Mouse (Mus musculus): ENCODE measurements around the gene Fam178b. TPM values are rescaled to one million over a fixed set of nuclear protein-coding genes. Genes with fewer than 3 reads are reported as not detected.

Gene Fam178b
- polyA plus RNA-seq, 1 experiment from 2014 or later = 0.24 TPM

DNA sequence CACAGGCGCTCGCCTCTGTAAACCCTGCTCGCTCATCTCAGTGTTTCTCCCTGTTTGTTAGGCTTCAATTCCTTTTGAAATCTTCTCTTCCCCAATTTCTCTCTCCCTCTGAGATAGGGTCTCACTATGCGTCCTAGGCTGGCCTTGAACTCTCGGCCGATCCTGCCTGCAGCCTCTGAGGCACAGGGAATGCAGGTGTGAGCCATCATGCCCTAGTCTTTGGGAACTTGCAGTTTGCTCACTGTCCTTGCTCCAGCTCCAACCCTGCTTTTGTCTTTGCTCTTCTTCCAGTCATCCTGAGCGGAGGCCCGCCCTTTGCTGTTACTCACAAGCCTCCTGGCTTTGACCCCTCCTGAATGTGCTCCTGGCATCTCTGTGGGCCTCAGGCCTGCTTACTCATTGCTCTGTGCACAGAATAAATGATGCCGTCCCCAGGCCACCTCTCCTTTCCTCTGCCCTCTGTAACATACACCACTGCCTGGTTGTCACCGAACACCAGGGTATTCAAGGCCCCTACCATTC is 69.5 kb downstream of the Fam178b start:
- no peaks in the 10 kb centered on the region for H3K27me3 ChIP-seq
- ATAC-seq (ENCODE audit: low read depth) = no peak
- no peak overlapping the region for H3K9ac ChIP-seq
- no peak overlapping the region for H3K4me3 ChIP-seq
- H3K4me1 ChIP-seq (replicated peaks) = peaks cover 14% of the 10 kb centered on the region
- no peak overlapping the region for H3K4me2 ChIP-seq
- WGBS = 88% methylated on average over 10 of the region's 10 CpGs
- no peaks in the 10 kb centered on the region for H3K9me3 ChIP-seq
- H3K36me3 ChIP-seq = no peaks in the 10 kb centered on the region
- no peak overlapping the region for H3K27ac ChIP-seq (replicated peaks)

DNA sequence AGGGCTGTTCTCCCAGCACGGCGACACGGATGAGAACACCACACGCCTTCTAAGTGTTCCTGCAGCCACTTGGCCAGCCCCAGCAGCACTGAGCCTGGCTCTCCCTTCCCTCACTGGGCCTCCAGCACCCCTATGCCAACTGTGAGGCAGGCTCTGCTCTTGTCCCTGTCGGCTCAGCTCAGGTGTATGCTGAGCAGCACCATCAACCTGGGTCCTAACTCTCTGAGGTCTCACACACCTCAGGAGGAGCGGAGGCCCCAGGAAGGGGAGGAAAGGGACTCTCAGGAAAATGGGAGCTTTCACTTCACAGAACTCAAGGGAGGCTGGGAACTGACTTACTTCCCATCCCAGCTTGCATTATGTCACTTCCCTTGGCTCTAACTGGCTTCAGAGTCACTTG is 70.6 kb downstream of the Fam178b start:
- H3K27me3 ChIP-seq = no peaks in the 10 kb centered on the region
- H3K9ac ChIP-seq = no peak overlapping the region
- no peaks in the 10 kb centered on the region for H3K36me3 ChIP-seq
- no peak overlapping the region for H3K4me2 ChIP-seq
- 74% methylated on average over 6 of the region's 6 CpGs for WGBS
- 0 out of 2 replicates have a peak overlapping the region, but pooled peaks have one; percentile 1 for H3K27ac ChIP-seq (replicated peaks)
- H3K4me1 ChIP-seq (replicated peaks) = peaks cover 14% of the 10 kb centered on the region
- ATAC-seq (ENCODE audit: low read depth) = no peak
- no peaks in the 10 kb centered on the region for H3K9me3 ChIP-seq
- H3K4me3 ChIP-seq = no peak overlapping the region

DNA sequence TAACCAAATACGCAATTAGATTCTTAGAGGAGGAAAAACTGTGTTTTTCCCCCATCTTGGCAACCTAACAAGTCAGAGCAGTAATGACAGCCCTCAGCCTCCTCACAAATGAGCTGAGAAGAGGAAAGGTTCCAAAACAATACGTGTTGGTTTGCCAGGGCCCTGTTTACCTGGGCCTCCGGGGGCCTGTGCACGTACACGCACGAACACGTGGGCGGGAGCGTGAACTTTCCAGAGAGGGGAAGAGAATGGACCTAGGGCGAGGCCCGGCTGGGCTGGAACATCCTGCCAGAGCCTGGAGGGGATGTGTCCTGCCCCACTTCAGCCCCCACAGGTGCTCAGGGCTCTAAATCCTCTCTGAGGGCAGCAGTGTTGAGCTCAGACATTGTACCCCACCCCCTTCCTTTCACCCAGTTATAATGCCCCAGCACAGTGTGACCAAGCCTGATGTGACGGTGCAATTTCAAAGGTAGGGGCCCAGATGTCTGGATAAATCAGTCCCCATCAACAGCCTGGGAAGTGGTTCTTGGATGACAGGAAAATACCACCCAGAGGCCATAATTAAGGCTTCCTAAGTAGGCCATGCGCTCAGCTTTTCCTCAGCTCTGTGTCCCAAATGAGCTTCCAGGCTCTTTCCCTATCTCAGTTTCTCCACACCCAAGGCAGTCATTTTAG is 71.4 kb downstream of the Fam178b start:
- Histone ChIP-seq H3K27ac (replicated peaks) (0 out of 2 replicates have a peak overlapping the region, but pooled peaks have one; percentile 1), H3K27me3 (no peaks in the 10 kb centered on the region), H3K4me1 (replicated peaks) (peaks cover 14% of the 10 kb centered on the region), H3K9ac (no peak overlapping the region), H3K36me3 (no peaks in the 10 kb centered on the region), H3K4me3 (no peak overlapping the region), H3K9me3 (no peaks in the 10 kb centered on the region), H3K4me2 (no peak overlapping the region)
- 68% methylated on average over 13 of the region's 13 CpGs for WGBS
- ATAC-seq (ENCODE audit: low read depth) = no peak

DNA sequence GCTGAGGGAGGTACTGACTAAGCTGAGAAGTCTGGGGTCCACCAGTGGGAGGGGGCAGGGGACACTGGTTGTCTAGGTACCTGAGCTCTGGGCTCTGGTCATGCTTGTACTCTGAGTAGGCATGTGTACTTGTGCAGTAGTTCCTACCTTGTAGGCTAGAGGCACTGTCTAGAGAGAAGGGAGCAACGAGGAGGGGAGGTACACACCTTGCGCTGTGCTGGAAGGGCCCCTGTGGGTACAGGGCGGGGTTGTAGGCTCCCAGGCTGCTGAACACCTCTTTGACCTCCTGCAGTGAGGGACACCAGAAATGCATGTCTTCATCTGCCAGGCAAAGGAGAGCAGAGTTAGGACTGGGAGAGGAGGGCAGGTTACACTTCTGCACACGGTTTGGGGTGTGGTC is 74.8 kb downstream of the Fam178b start:
- ATAC-seq (ENCODE audit: low read depth) = no peak
- Histone ChIP-seq H3K36me3 (no peaks in the 10 kb centered on the region), H3K9me3 (no peaks in the 10 kb centered on the region), H3K27ac (replicated peaks) (no peak overlapping the region), H3K27me3 (no peaks in the 10 kb centered on the region), H3K4me2 (no peak overlapping the region), H3K4me3 (no peak overlapping the region), H3K9ac (no peak overlapping the region), H3K4me1 (replicated peaks) (peaks cover 21% of the 10 kb centered on the region)
- 85% methylated on average over 4 of the region's 4 CpGs for WGBS

DNA sequence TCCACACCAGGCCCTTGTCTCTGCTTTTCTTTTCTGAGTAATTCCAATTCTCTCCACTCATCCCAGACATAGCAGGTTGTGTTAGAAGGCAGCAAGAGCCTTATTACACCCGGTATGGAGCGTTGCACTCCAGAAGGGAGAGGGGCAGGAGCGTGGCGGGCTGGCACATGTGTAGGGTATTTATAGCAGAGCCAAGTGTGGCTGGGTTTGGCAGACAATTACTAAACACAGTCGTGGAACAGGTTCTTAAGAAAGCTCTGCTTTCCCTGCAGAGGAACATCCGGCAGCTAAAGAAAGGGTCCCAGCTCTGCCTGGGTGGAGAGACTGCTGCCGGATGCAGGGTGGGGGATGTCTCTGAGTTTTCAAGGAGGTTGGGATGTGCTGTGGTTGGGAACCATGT is 76.0 kb downstream of the Fam178b start:
- no peak for ATAC-seq (ENCODE audit: low read depth)
- Histone ChIP-seq H3K36me3 (no peaks in the 10 kb centered on the region), H3K4me2 (no peak overlapping the region), H3K9me3 (no peaks in the 10 kb centered on the region), H3K4me1 (replicated peaks) (peaks cover 18% of the 10 kb centered on the region), H3K27me3 (no peaks in the 10 kb centered on the region), H3K9ac (no peak overlapping the region), H3K4me3 (no peak overlapping the region), H3K27ac (replicated peaks) (no peak overlapping the region)
- 74% methylated on average over 7 of the region's 7 CpGs for WGBS

DNA sequence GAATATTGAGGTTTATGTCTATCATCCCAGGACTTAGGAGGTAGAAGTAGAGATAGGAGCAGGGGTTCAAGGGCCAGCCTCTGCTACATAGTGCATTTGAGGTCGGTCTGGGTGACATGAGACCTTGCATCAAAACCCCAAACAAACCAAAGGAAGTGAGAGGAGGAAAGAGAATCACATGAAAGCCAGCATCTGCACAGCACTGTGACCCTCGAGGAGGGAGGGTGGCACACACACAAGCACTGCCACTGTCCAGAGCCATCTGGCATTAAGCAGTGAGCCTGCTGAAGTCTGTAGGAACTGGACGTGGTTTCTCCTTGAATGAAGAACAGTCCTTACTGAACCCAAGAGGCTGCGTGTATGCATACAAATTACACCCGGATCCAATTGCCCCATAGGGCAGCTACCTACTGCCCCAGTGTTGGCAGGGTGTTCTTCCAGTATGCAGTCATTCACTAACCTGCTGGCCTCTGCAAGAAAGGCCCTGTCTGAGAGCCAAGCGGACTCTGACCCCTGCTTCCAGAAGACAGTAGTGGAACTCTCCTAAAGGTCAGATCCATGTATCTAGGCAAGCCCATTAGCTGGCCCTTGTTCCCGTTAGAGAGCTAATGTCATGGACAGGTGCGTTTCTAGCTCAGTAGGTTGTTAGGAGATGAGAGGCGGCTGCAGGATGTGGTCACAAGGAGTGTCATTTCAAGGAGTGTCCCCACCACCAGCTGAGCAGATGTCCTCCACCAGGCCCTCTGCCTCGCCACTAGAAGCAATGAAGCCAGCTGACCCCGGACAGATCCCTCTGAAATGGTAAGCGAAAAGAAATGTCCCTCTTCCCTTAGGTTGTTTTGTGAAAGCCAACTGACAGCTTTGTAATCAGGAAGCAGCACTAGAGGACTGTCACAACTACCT is 78.5 kb downstream of the Fam178b start:
- H3K36me3 ChIP-seq = no peaks in the 10 kb centered on the region
- no peak for ATAC-seq (ENCODE audit: low read depth)
- no peak overlapping the region for H3K9ac ChIP-seq
- no peaks in the 10 kb centered on the region for H3K27me3 ChIP-seq
- no peak overlapping the region for H3K4me3 ChIP-seq
- H3K9me3 ChIP-seq = no peaks in the 10 kb centered on the region
- H3K4me2 ChIP-seq = no peak overlapping the region
- H3K27ac ChIP-seq (replicated peaks) = no peak overlapping the region
- peaks cover 9% of the 10 kb centered on the region for H3K4me1 ChIP-seq (replicated peaks)
- 82% methylated on average over 12 of the region's 12 CpGs for WGBS

DNA sequence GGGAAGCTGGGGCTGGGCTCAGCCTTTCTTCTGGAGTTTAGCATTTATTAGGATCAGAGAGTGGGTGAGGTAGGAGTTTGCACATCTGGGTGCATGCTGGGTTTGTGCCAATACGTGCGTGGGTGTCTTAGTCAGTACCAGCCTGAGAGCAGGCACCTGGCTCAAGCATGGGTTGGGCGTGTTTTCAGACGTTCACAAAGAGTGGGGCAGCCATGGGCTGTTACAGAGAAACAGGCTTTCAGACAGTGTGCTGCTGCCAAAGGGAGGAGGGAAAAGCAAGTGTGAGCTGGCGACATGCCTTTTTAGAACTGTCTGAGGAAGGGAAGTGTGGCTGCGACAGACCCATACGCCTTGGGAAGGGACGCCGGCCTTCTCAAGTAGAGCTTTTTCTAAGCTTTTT is 79.6 kb downstream of the Fam178b start:
- ATAC-seq (ENCODE audit: low read depth) = peak; percentile 32; the same call in 1 of the 2 replicates
- peak overlapping the region; percentile 18; the same call in 1 of the 2 replicates for H3K27ac ChIP-seq (replicated peaks)

DNA sequence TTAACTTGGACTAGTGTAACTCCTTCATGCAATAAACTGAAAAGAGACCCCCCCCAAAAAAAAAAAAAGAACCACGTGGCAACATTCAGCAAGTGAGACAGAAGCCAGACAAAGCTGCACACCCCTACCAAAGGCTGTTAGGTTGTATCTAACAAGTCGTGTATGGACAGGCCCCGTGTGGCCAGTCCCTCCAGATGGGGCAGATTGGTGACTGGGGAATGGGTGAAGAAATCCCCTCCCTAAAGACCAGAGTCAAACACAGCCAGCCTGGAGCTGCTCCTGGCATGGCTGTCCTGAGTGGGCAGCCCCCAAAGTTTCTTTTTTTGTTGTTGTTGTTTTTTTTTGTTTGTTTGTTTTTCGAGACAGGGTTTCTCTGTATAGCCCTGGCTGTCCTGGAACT is 80.7 kb downstream of the Fam178b start:
- ATAC-seq (ENCODE audit: low read depth) = no peak
- Histone ChIP-seq H3K27ac (replicated peaks) (no peak overlapping the region), H3K9ac (no peak overlapping the region), H3K4me1 (replicated peaks) (peaks cover 9% of the 10 kb centered on the region), H3K9me3 (no peaks in the 10 kb centered on the region), H3K27me3 (no peaks in the 10 kb centered on the region), H3K4me2 (no peak overlapping the region), H3K4me3 (no peak overlapping the region), H3K36me3 (no peaks in the 10 kb centered on the region)
- 67% methylated on average over 4 of the region's 4 CpGs for WGBS

More for the DNA sequence above, 79.6 kb downstream of the Fam178b start:
- WGBS = 57% methylated on average over 9 of the region's 9 CpGs
- no peaks in the 10 kb centered on the region for H3K9me3 ChIP-seq
- H3K4me1 ChIP-seq (replicated peaks) = peaks cover 9% of the 10 kb centered on the region
- H3K36me3 ChIP-seq = no peaks in the 10 kb centered on the region
- no peak overlapping the region for H3K4me2 ChIP-seq
- H3K9ac ChIP-seq = no peak overlapping the region
- H3K4me3 ChIP-seq = no peak overlapping the region
- H3K27me3 ChIP-seq = no peaks in the 10 kb centered on the region

DNA sequence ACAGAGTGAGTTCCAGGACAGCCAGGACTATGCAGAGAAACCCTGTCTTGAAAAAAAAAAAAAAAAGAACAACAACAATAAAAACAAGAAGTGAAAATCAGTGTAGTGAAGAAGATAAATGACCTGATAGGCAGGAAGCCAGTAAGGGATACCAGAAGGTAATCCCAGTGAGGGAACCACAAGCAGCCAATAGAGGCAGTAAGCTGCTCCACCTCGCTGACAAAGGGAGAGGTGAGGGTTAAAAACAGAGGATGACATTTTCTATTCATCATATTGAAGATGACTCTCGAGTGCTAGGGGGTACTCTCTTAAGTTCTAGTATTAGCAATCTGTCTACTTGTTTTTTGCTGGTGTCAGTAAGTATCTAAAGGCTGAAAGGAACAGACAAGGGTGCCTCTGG is 84.6 kb downstream of the Fam178b start:
- WGBS = 71% methylated on average over 2 of the region's 2 CpGs
- Histone ChIP-seq H3K27me3 (no peaks in the 10 kb centered on the region), H3K9me3 (no peaks in the 10 kb centered on the region), H3K4me3 (no peak overlapping the region), H3K9ac (no peak overlapping the region), H3K36me3 (no peaks in the 10 kb centered on the region), H3K27ac (replicated peaks) (no peak overlapping the region), H3K4me1 (replicated peaks) (peaks cover 14% of the 10 kb centered on the region), H3K4me2 (no peak overlapping the region)
- ATAC-seq (ENCODE audit: low read depth) = no peak

DNA sequence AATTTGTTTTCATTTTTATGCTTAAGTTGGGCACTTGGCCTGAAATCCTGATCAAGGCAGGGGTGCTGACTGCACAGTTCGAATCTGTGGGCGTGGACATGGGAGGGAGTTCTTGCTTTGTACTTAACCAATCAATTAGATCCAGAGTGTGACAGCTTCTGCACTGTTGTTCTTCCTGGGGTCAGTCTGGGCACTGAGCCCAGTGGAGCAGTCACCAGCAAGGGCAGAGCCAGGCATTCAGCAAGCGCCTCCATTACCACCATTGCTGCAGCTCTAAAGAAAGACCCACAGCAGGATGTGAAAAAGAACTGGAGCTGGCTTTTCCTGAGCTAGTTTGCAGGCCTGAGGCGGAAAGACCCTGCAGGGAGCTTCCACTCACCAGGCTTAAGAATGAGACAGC is 86.9 kb downstream of the Fam178b start:
- peaks cover 10% of the 10 kb centered on the region for H3K4me1 ChIP-seq (replicated peaks)
- H3K27me3 ChIP-seq = no peaks in the 10 kb centered on the region
- no peak overlapping the region for H3K9ac ChIP-seq
- H3K4me2 ChIP-seq = no peak overlapping the region
- no peaks in the 10 kb centered on the region for H3K9me3 ChIP-seq
- WGBS = 5% methylated on average over 4 of the region's 4 CpGs
- H3K36me3 ChIP-seq = no peaks in the 10 kb centered on the region
- peak overlapping the region; percentile 67 for H3K27ac ChIP-seq (replicated peaks)
- peak; percentile 92 for ATAC-seq (ENCODE audit: low read depth)
- no peak overlapping the region for H3K4me3 ChIP-seq

DNA sequence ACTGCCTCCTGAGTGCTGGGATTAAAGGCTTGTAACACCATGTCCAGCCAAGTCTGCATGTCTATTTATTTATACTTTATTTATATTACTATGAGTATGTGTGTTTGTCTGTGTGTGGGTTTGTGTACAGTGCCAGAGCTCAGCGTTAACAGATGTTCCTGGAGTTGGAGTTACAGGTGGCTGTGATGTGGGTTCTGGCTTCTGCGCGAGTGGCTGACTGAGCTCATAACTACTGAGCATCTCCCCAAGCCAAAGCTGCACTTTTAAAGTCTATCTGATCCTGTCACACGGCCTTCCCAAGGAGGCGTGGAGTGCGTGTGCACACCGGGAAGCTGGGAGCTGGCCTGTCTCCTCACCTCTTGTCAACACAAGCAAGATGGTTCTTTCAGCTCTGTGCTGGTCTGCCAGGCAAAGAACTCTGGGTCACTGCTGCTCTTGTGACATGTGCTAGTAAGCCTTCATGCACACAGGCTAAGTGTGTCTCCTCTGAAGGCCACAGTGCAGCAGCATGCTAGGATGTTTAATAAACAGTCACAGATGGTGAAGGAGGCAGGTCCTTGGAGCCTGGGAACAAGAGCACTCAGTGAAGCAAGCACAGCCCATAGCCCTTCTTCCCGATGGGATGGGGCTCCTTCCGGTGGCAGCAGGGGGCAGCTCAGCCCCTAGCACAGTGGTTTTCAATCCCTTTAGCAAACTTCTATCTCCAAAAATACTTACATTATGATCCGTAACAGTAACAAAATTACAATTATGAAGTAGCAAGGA is 87.6 kb downstream of the Fam178b start:
- no peaks in the 10 kb centered on the region for H3K27me3 ChIP-seq
- ATAC-seq (ENCODE audit: low read depth) = 0 out of 2 replicates have a peak, but pooled peaks have one; percentile 41
- peak overlapping the region; percentile 67 for H3K27ac ChIP-seq (replicated peaks)
- no peak overlapping the region for H3K9ac ChIP-seq
- no peak overlapping the region for H3K4me2 ChIP-seq
- H3K36me3 ChIP-seq = no peaks in the 10 kb centered on the region
- peaks cover 15% of the 10 kb centered on the region for H3K4me1 ChIP-seq (replicated peaks)
- WGBS = 67% methylated on average over 10 of the region's 10 CpGs
- H3K4me3 ChIP-seq = no peak overlapping the region
- no peaks in the 10 kb centered on the region for H3K9me3 ChIP-seq

DNA sequence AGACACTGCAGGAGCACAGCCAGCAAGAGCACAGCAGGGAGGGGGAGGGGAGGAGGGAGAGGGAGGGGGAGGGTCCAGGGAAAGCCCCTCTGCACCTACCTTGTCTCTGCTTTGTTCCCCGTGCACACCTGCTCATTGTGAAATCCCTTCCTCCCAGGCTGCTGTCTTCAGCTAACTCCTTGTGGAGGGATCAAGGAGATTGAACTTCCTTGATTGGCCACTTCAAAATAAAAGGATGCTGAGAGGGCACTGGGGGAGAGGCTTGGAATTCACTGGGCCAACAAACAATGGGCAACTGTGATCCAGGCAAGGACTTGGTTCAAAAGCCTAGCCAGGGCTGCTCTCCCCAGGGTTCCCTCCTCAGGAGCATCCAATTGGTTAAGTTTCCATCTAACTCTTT is 89.9 kb downstream of the Fam178b start:
- WGBS = 25% methylated on average over 1 of the region's 1 CpGs
- ATAC-seq (ENCODE audit: low read depth) = no peak

More for the DNA sequence above, 89.9 kb downstream of the Fam178b start:
- no peak overlapping the region for H3K4me2 ChIP-seq
- H3K27ac ChIP-seq (replicated peaks) = no peak overlapping the region
- no peak overlapping the region for H3K9ac ChIP-seq
- no peaks in the 10 kb centered on the region for H3K27me3 ChIP-seq
- no peaks in the 10 kb centered on the region for H3K9me3 ChIP-seq
- H3K36me3 ChIP-seq = no peaks in the 10 kb centered on the region
- peaks cover 36% of the 10 kb centered on the region for H3K4me1 ChIP-seq (replicated peaks)
- H3K4me3 ChIP-seq = no peak overlapping the region
